Mouse (Mus musculus): ENCODE results near the gene Cep83.
A peak's percentile ranks its signal among the peaks of the same experiment; 100 is the strongest.

Gene Cep83

GRCm38 (mm10) chr10:94771496-94771895, 83.0 kb downstream of the Cep83 start:
- no peak for ATAC-seq (ENCODE audit: insufficient number of reproducible peaks, low FRiP score, low TSS enrichment)

GRCm38 (mm10) chr10:94777576-94777975, 89.1 kb downstream of the Cep83 start:
- no peak for ATAC-seq (ENCODE audit: insufficient number of reproducible peaks, low FRiP score, low TSS enrichment)

GRCm38 (mm10) chr10:94779319-94779718, 90.9 kb downstream of the Cep83 start:
- ATAC-seq (ENCODE audit: insufficient number of reproducible peaks, low FRiP score, low TSS enrichment): no peak

- no peak for ATAC-seq (ENCODE audit: insufficient number of reproducible peaks, low FRiP score, low TSS enrichment)
Measured at GRCm38 (mm10) chr10:94780618-94781262, 92.3 kb downstream of the Cep83 start.

- no peak for ATAC-seq (ENCODE audit: insufficient number of reproducible peaks, low FRiP score, low TSS enrichment)
Measured at GRCm38 (mm10) chr10:94789205-94789604, 100.8 kb downstream of the Cep83 start.

- no peak for ATAC-seq (ENCODE audit: insufficient number of reproducible peaks, low FRiP score, low TSS enrichment)
Measured at GRCm38 (mm10) chr10:94793914-94794313, 105.5 kb downstream of the Cep83 start.

GRCm38 (mm10) chr10:94794666-94795244, 106.3 kb downstream of the Cep83 start:
- ATAC-seq (ENCODE audit: insufficient number of reproducible peaks, low FRiP score, low TSS enrichment): no peak

- no peak for ATAC-seq (ENCODE audit: insufficient number of reproducible peaks, low FRiP score, low TSS enrichment)
Measured at GRCm38 (mm10) chr10:94798128-94798527, 109.7 kb downstream of the Cep83 start.

GRCm38 (mm10) chr10:94799485-94800239, 111.2 kb downstream of the Cep83 start:
- no peak for ATAC-seq (ENCODE audit: insufficient number of reproducible peaks, low FRiP score, low TSS enrichment)

GRCm38 (mm10) chr10:94800677-94801354, 112.4 kb downstream of the Cep83 start:
- no peak for ATAC-seq (ENCODE audit: insufficient number of reproducible peaks, low FRiP score, low TSS enrichment)

GRCm38 (mm10) chr10:94804029-94804908, 115.8 kb downstream of the Cep83 start:
- no peak for ATAC-seq (ENCODE audit: insufficient number of reproducible peaks, low FRiP score, low TSS enrichment)

- no peak for ATAC-seq (ENCODE audit: insufficient number of reproducible peaks, low FRiP score, low TSS enrichment)
Measured at GRCm38 (mm10) chr10:94804909-94805220, 116.4 kb downstream of the Cep83 start.

- no peak for ATAC-seq (ENCODE audit: insufficient number of reproducible peaks, low FRiP score, low TSS enrichment)
Measured at GRCm38 (mm10) chr10:94807323-94807722, 118.9 kb downstream of the Cep83 start.

GRCm38 (mm10) chr10:94808275-94808674, 119.8 kb downstream of the Cep83 start:
- no peak for ATAC-seq (ENCODE audit: insufficient number of reproducible peaks, low FRiP score, low TSS enrichment)

- ATAC-seq (ENCODE audit: insufficient number of reproducible peaks, low FRiP score, low TSS enrichment): no peak
Measured at GRCm38 (mm10) chr10:94809946-94810472, 121.6 kb downstream of the Cep83 start.

GRCm38 (mm10) chr10:94811907-94812851, 123.7 kb downstream of the Cep83 start:
- no peak for ATAC-seq (ENCODE audit: insufficient number of reproducible peaks, low FRiP score, low TSS enrichment)

- no peak for ATAC-seq (ENCODE audit: insufficient number of reproducible peaks, low FRiP score, low TSS enrichment)
Measured at GRCm38 (mm10) chr10:94818127-94818526, 129.7 kb downstream of the Cep83 start.

GRCm38 (mm10) chr10:94818781-94819665, 130.6 kb downstream of the Cep83 start:
- ATAC-seq (ENCODE audit: insufficient number of reproducible peaks, low FRiP score, low TSS enrichment): peak; percentile 68

Measured in cerebellum, adult (tissue).